Mouse (Mus musculus) MEL (cell line): Measurements from ENCODE around the gene Syn3.

Source experiments
- CHD2 ChIP-seq: IDR thresholded peaks from 2 replicates; pipeline ENCODE4 v1.6.1; 2011; ENCODE audit warnings: low read length, improper control_type of control experiment
- CTCF ChIP-seq, 3 experiments: IDR thresholded peaks in 2 of 3; conservative IDR thresholded peaks in 1 of 3; 2 replicates each; pipeline ENCODE4 v1.5.1; 2011 to 2012; ENCODE audit warnings: low read length in 3 of 3, low read depth in 2 of 3, mild to moderate bottlenecking in 2 of 3, improper control_type of control experiment in 1 of 3, inconsistent platforms in 1 of 3, mixed read lengths in 1 of 3, moderate library complexity in 1 of 3; ENCODE audit not compliant: control insufficient read depth in 1 of 3, insufficient read depth in 1 of 3, poor library complexity in 1 of 3, severe bottlenecking in 1 of 3
- E2F4 ChIP-seq: IDR thresholded peaks from 2 replicates; pipeline ENCODE4 v1.6.1; 2011; ENCODE audit warnings: low read depth, low read length, improper control_type of control experiment, borderline replicate concordance
- HCFC1 ChIP-seq: IDR thresholded peaks from 2 replicates; pipeline ENCODE4 v1.6.1; 2012; ENCODE audit warnings: low read depth, mild to moderate bottlenecking, inconsistent platforms, low read length, improper control_type of control experiment, moderate library complexity
- KAT2A ChIP-seq: conservative IDR thresholded peaks from 2 replicates; pipeline ENCODE4 v1.6.1; 2012; ENCODE audit warnings: low read depth, low read length, improper control_type of control experiment, inconsistent platforms
- MAZ ChIP-seq: IDR thresholded peaks from 2 replicates; pipeline ENCODE4 v1.6.1; 2012; ENCODE audit warnings: low read depth, mild to moderate bottlenecking, inconsistent platforms, low read length, improper control_type of control experiment
- MXI1 ChIP-seq: IDR thresholded peaks from 2 replicates; pipeline ENCODE4 v1.6.1; 2011; ENCODE audit warnings: mild to moderate bottlenecking, low read depth, low read length, improper control_type of control experiment
- MYC ChIP-seq: IDR thresholded peaks from 2 replicates; pipeline ENCODE4 v1.6.1; 2011; ENCODE audit warnings: low read depth, mild to moderate bottlenecking, low read length, improper control_type of control experiment, moderate library complexity
- POLR2A ChIP-seq, 2 experiments: IDR thresholded peaks; 2 replicates each; pipeline ENCODE4 v1.6.1; 2011 to 2012; ENCODE audit warnings: low read length in 2 of 2, mild to moderate bottlenecking in 2 of 2, control low read depth in 1 of 2, improper control_type of control experiment in 1 of 2, low read depth in 1 of 2, moderate library complexity in 1 of 2; ENCODE audit not compliant: control insufficient read depth in 1 of 2, insufficient read depth in 1 of 2, poor library complexity in 1 of 2
- ZKSCAN1 ChIP-seq: IDR thresholded peaks from 2 replicates; pipeline ENCODE4 v1.6.1; 2012; ENCODE audit warnings: low read depth, mild to moderate bottlenecking, inconsistent platforms, low read length, improper control_type of control experiment, moderate library complexity
- ZNF384 ChIP-seq: IDR thresholded peaks from 2 replicates; pipeline ENCODE4 v1.6.1; 2012; ENCODE audit warnings: low read depth, mild to moderate bottlenecking, inconsistent platforms, low read length, improper control_type of control experiment

DNA sequence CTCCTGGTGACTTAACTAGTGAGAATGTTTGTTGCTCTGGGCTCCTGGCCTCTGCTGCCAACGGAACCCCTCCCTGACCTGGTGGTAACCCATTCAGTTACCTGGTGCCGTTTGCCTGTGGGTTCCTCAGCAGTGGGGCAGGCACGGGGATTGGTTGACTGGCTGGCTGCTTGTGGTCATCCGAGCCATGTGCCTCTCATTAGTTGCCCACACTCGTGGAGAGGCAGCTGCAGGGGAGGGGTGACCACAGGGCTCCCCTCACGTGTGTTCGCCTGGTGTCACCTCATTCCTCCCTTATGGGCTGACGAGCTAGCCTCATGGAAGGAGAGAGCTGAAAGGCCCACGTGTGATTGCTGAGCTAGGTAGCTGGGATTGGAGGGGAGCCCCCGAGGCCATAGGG, 430.8 kb downstream of the Syn3 start:
- TF ChIP-seq CTCF (IDR thresholded peaks at IDR 0.05 in 2 of 3, conservative IDR thresholded peaks at IDR 0.05 in 1 of 3; ENCODE audit: control insufficient read depth in 1 of 3, insufficient read depth in 1 of 3, low read depth in 2 of 3, low read length in 3 of 3, poor library complexity in 1 of 3, severe bottlenecking in 1 of 3) (no peak), CHD2 (no peak), E2F4 (no peak), ZNF384 (no peak), MXI1 (no peak), POLR2A (IDR thresholded peaks at IDR 0.05; ENCODE audit: control insufficient read depth in 1 of 2, insufficient read depth in 1 of 2, low read depth in 1 of 2, low read length in 2 of 2, poor library complexity in 1 of 2) (no peak), MAZ (no peak), ZKSCAN1 (no peak), MYC (no peak), HCFC1 (no peak), KAT2A (no peak)
